Mouse (Mus musculus) ES-E14 (cell line): ENCODE measurements around the gene Dnase2a. TPM values are rescaled to one million over a fixed set of nuclear protein-coding genes. Genes with fewer than 3 reads are reported as not detected.

ENCODE experiments used
- DNase-seq: peaks from one replicate; pipeline ENCODE4 v3.0.0-alpha.2; 2013; ENCODE audit warnings: low read depth, low spot score
- H3K27ac ChIP-seq: 2 replicates; pipeline ENCODE4 v1.5.1; 2012; ENCODE audit warnings: low read depth, mild to moderate bottlenecking, low read length, moderate library complexity, mixed read lengths; ENCODE audit not compliant: poor library complexity, insufficient read depth, severe bottlenecking
- H3K36me3 ChIP-seq: 2 replicates; pipeline ENCODE4 v1.6.1; 2012; ENCODE audit warnings: mild to moderate bottlenecking, low read length, moderate library complexity, mixed read lengths; ENCODE audit not compliant: control insufficient read depth, poor library complexity, insufficient read depth, severe bottlenecking
- H3K4me1 ChIP-seq, 2 experiments: fragments of 150-350 bp in 1 of 2; sonication (generic) in 1 of 2; 2 replicates each; pipeline ENCODE4 v1.6.1; 2012; ENCODE audit warnings: low read length in 2 of 2, mild to moderate bottlenecking in 1 of 2, mixed read lengths in 1 of 2; ENCODE audit not compliant: control insufficient read depth in 2 of 2, insufficient read depth in 2 of 2, poor library complexity in 1 of 2
- H3K4me3 ChIP-seq, 2 experiments: fragments of 150-350 bp in 1 of 2; sonication (generic) in 1 of 2; 2 replicates each; pipeline ENCODE4 v1.5.1; 2012; ENCODE audit warnings: low read length in 2 of 2, low read depth in 1 of 2, mild to moderate bottlenecking in 1 of 2, mixed read lengths in 1 of 2; ENCODE audit not compliant: insufficient read depth in 1 of 2, poor library complexity in 1 of 2, severe bottlenecking in 1 of 2
- H3K9ac ChIP-seq: 2 replicates; pipeline ENCODE4 v1.6.1; 2012; ENCODE audit warnings: low read depth, mild to moderate bottlenecking, low read length, mixed read lengths; ENCODE audit not compliant: poor library complexity, insufficient read depth, severe bottlenecking
- H3K9me3 ChIP-seq: fragments of 150-350 bp; sonication (generic); 2 replicates; pipeline ENCODE4 v1.6.1; 2012; ENCODE audit warnings: low read depth, mild to moderate bottlenecking, low read length; ENCODE audit not compliant: control insufficient read depth, insufficient read depth
- CHD2 ChIP-seq: IDR thresholded peaks from 2 replicates; pipeline ENCODE4 v1.6.1; 2014; ENCODE audit warnings: mild to moderate bottlenecking, low read depth, low read length, inconsistent platforms
- HCFC1 ChIP-seq: IDR thresholded peaks from 2 replicates; pipeline ENCODE4 v1.6.1; 2012; ENCODE audit warnings: low read length, inconsistent platforms, borderline replicate concordance; ENCODE audit not compliant: insufficient read depth
- MAFK ChIP-seq: IDR thresholded peaks from 2 replicates; pipeline ENCODE4 v1.6.1; 2014; ENCODE audit warnings: mild to moderate bottlenecking, low read depth, low read length, inconsistent platforms; ENCODE audit not compliant: insufficient read depth
- ZC3H11A ChIP-seq: IDR thresholded peaks from 2 replicates; pipeline ENCODE4 v1.6.1; 2012; ENCODE audit warnings: low read depth, mild to moderate bottlenecking, inconsistent platforms, low read length, borderline replicate concordance
- ZNF384 ChIP-seq: IDR thresholded peaks from 2 replicates; pipeline ENCODE4 v1.6.1; 2012; ENCODE audit warnings: low read depth, low read length, inconsistent platforms
- in situ Hi-C, 2 experiments: fragments of 600-800 bp; cut with MboI; formaldehyde crosslinking; loops; one replicate each; pipeline ENCODE4 v1.15.1; 2025; ENCODE audit warnings: low sequenced_read_pairs in 2 of 2, inconsistent platforms in 1 of 2; ENCODE audit not compliant: unreplicated experiment in 2 of 2
- total RNA-seq: library from RNA; depleted of rRNA; stranded (reverse); fragments of 300-350 nt; gene quantifications from 2 replicates; pipeline ENCODE4 v1.2.3, GENCODE M21; 2012

Gene Dnase2a
- total RNA-seq, 1 experiment, result 23.7 TPM

GRCm38 (mm10) chr8:84874339-84874738, 34.0 kb upstream of the Dnase2a start:
- Histone ChIP-seq H3K9ac (no peak overlapping the region), H3K4me1 (0 out of 4 replicates have a peak, but pooled peaks cover 0 to 2% of the 10 kb centered on the region in 2 experiments), H3K4me3 (no peak overlapping the region), H3K9me3 (no peaks in the 10 kb centered on the region), H3K36me3 (peaks cover 10% of the 10 kb centered on the region), H3K27ac (no peak overlapping the region)
- in situ Hi-C loops, result no loop called here
- TF ChIP-seq ZC3H11A (no peak), ZNF384 (no peak), CHD2 (no peak), HCFC1 (no peak), MAFK (no peak)
- no peak for DNase-seq

GRCm38 (mm10) chr8:84877297-84878035, 30.9 kb upstream of the Dnase2a start:
- H3K9me3 ChIP-seq, result no peaks in the 10 kb centered on the region
- no peak for TF ChIP-seq ZC3H11A
- no peak for TF ChIP-seq MAFK
- no peak for TF ChIP-seq CHD2
- no peak overlapping the region for H3K4me3 ChIP-seq
- no peak for DNase-seq
- no peak overlapping the region for H3K27ac ChIP-seq
- no peaks in the 10 kb centered on the region for H3K4me1 ChIP-seq
- no peak overlapping the region for H3K9ac ChIP-seq
- in situ Hi-C loops, result no loop called here
- peaks cover 8% of the 10 kb centered on the region for H3K36me3 ChIP-seq

GRCm38 (mm10) chr8:84878915-84879314, 29.4 kb upstream of the Dnase2a start:
- H3K4me1 ChIP-seq, result no peaks in the 10 kb centered on the region
- in situ Hi-C loops, result no loop called here
- no peak overlapping the region for H3K9ac ChIP-seq
- no peak overlapping the region for H3K27ac ChIP-seq
- DNase-seq, result no peak
- peaks cover 7% of the 10 kb centered on the region for H3K36me3 ChIP-seq
- H3K4me3 ChIP-seq, result no peak overlapping the region
- H3K9me3 ChIP-seq, result no peaks in the 10 kb centered on the region
- no peak for TF ChIP-seq ZNF384
- no peak for TF ChIP-seq MAFK
- TF ChIP-seq CHD2, result no peak
- TF ChIP-seq HCFC1, result no peak
- TF ChIP-seq ZC3H11A, result no peak

- TF ChIP-seq ZNF384, result no peak
- no peak for TF ChIP-seq HCFC1
- no peak for TF ChIP-seq MAFK
- TF ChIP-seq CHD2, result no peak
- no peak for TF ChIP-seq ZC3H11A
- no peak overlapping the region for H3K9ac ChIP-seq
- no peak for DNase-seq
- in situ Hi-C loops, result no loop called here
- no peaks in the 10 kb centered on the region for H3K4me1 ChIP-seq
- H3K36me3 ChIP-seq, result peaks cover 27% of the 10 kb centered on the region
- H3K9me3 ChIP-seq, result no peaks in the 10 kb centered on the region
- no peak overlapping the region for H3K27ac ChIP-seq
- no peak overlapping the region for H3K4me3 ChIP-seq
Observed at GRCm38 (mm10) chr8:84884728-84885127, 23.6 kb upstream of the Dnase2a start.
